Mouse (Mus musculus) inflammation-experienced regulatory T-cells, adult 6 months (primary cell): ENCODE measurements at regions not wholly inside any gene's neighbourhood (a gene's known extent, or its start where the extent isn't known, plus 50 kb on each side); places are given as distances from the start of the nearest gene placed in this dataset.

Source experiments
- ATAC-seq: one replicate; pipeline ENCODE4 v1.8.0; 2017

GRCm38 (mm10) chr14:99617374-99617773, 318.9 kb downstream of the Klf5 start:
- ATAC-seq, result no peak

GRCm38 (mm10) chr14:99621538-99621937, 323.0 kb downstream of the Klf5 start:
- ATAC-seq, result no peak

GRCm38 (mm10) chr14:99624380-99625327, 326.2 kb downstream of the Klf5 start:
- ATAC-seq, result no peak

GRCm38 (mm10) chr14:99627615-99628014, 329.1 kb downstream of the Klf5 start:
- no peak for ATAC-seq

- ATAC-seq, result no peak
Observed at GRCm38 (mm10) chr14:99631092-99631491, 332.6 kb downstream of the Klf5 start.

GRCm38 (mm10) chr14:99632444-99632843, 334.0 kb downstream of the Klf5 start:
- ATAC-seq, result no peak

- ATAC-seq, result no peak
Observed at GRCm38 (mm10) chr14:99635556-99636150, 337.2 kb downstream of the Klf5 start.

GRCm38 (mm10) chr14:99641475-99642453, 343.3 kb downstream of the Klf5 start:
- no peak for ATAC-seq

GRCm38 (mm10) chr14:99646323-99646722, 347.8 kb downstream of the Klf5 start:
- no peak for ATAC-seq

GRCm38 (mm10) chr14:99674399-99674798, 375.9 kb downstream of the Klf5 start:
- ATAC-seq, result no peak

GRCm38 (mm10) chr14:99687062-99687806, 388.7 kb downstream of the Klf5 start:
- ATAC-seq, result no peak

GRCm38 (mm10) chr14:99688415-99688814, 389.9 kb downstream of the Klf5 start:
- ATAC-seq, result no peak

GRCm38 (mm10) chr14:99696301-99696700, 397.8 kb downstream of the Klf5 start:
- no peak for ATAC-seq

- ATAC-seq, result no peak
Observed at GRCm38 (mm10) chr14:99699545-99699944, 401.1 kb downstream of the Klf5 start.

GRCm38 (mm10) chr14:99706004-99706403, 407.5 kb downstream of the Klf5 start:
- no peak for ATAC-seq

GRCm38 (mm10) chr14:99708066-99708465, 409.6 kb downstream of the Klf5 start:
- no peak for ATAC-seq

GRCm38 (mm10) chr14:99709764-99710163, 411.3 kb downstream of the Klf5 start:
- no peak for ATAC-seq

GRCm38 (mm10) chr14:99710656-99711177, 412.2 kb downstream of the Klf5 start:
- no peak for ATAC-seq

- ATAC-seq, result no peak
Observed at GRCm38 (mm10) chr14:99712624-99713023, 414.1 kb downstream of the Klf5 start.

- no peak for ATAC-seq
Observed at GRCm38 (mm10) chr14:99713069-99713830, 414.8 kb downstream of the Klf5 start.
